Mouse (Mus musculus) inflammation-experienced regulatory T-cells, adult 16 weeks (primary cell): ENCODE data around the gene Myh14. TPM values are rescaled to one million over a fixed set of nuclear protein-coding genes. Genes with fewer than 3 reads are reported as not detected.

Experiments used
- polyA plus RNA-seq: library from polyadenylated mRNA; unstranded; fragments of 100-300 nt; shearing (Covaris generic); gene quantifications from one replicate; pipeline ENCODE4 v1.2.1, GENCODE M21; 2017

Myh14 gene
- polyA plus RNA-seq = not detected

GRCm38 (mm10) chr7:44670803-44671202 is at the start of gene Myh14:
TSS of gene Myh14 (minus strand) at chr7:44670843.

GRCm38 (mm10) chr7:44708574-44708973 is 37.9 kb upstream of the Myh14 start, which contains the start of gene Izumo2:
TSS of gene Izumo2 (plus strand) at chr7:44708742.

GRCm38 (mm10) chr7:44590402-44591347 is 80.0 kb downstream of the Myh14 start, which contains the start of gene Kcnc3:
TSS of gene Kcnc3 (plus strand) at chr7:44590664.

GRCm38 (mm10) chr7:44572213-44572701 is 98.4 kb downstream of the Myh14 start, which contains the start of gene Napsa:
TSS of gene Napsa (plus strand) at chr7:44572380.

Other genes starting within 250 kb of the Myh14 start
- not detected for gene Lrrc4b, start 241.8 kb downstream of the Myh14 start, polyA plus RNA-seq
- not detected for gene Aspdh, start 205.5 kb downstream of the Myh14 start, polyA plus RNA-seq
- gene Josd2, start 202.9 kb downstream of the Myh14 start, polyA plus RNA-seq = 137 TPM
- gene Emc10, start 174.3 kb downstream of the Myh14 start, polyA plus RNA-seq = 187 TPM
- gene Fam71e1, start 174.3 kb downstream of the Myh14 start, polyA plus RNA-seq = 1.1 TPM
- gene Mybpc2, start 146.2 kb downstream of the Myh14 start, polyA plus RNA-seq = 0.11 TPM
- 3.6 TPM for gene Spib, start 138.8 kb downstream of the Myh14 start, polyA plus RNA-seq
- 81.1 TPM for gene Pold1, start 122.0 kb downstream of the Myh14 start, polyA plus RNA-seq
- gene Nr1h2, start 116.9 kb downstream of the Myh14 start, polyA plus RNA-seq = 160 TPM
- 2.7 TPM for gene Napsa, start 98.5 kb downstream of the Myh14 start, polyA plus RNA-seq
- gene Kcnc3, start 80.2 kb downstream of the Myh14 start, polyA plus RNA-seq = not detected
- gene Izumo2, start 37.9 kb upstream of the Myh14 start, polyA plus RNA-seq = not detected
- 116 TPM for gene Vrk3, start 77.6 kb upstream of the Myh14 start, polyA plus RNA-seq
- gene Zfp473, start 80.2 kb upstream of the Myh14 start, polyA plus RNA-seq = 0.51 TPM
- 63.1 TPM for gene Nup62, start 145.2 kb upstream of the Myh14 start, polyA plus RNA-seq
- 2.9 TPM for gene Il4i1, start 145.5 kb upstream of the Myh14 start, polyA plus RNA-seq
- 0.22 TPM for gene Atf5, start 145.8 kb upstream of the Myh14 start, polyA plus RNA-seq
- 20.5 TPM for gene Akt1s1, start 178.1 kb upstream of the Myh14 start, polyA plus RNA-seq
- gene Tbc1d17, start 178.2 kb upstream of the Myh14 start, polyA plus RNA-seq = 114 TPM
- gene Pnkp, start 186.3 kb upstream of the Myh14 start, polyA plus RNA-seq = 112 TPM
- 10.1 TPM for gene Ptov1, start 198.9 kb upstream of the Myh14 start, polyA plus RNA-seq
- gene Med25, start 221.9 kb upstream of the Myh14 start, polyA plus RNA-seq = 52.0 TPM
- 52.1 TPM for gene Fuz, start 225.2 kb upstream of the Myh14 start, polyA plus RNA-seq